13 mouse cellular contexts compared by ENCODE assay signal in genomic region chr9:109914269-109914926, GRCm38 (mm10). TPM values are rescaled to one million over a fixed set of nuclear protein-coding genes. Genes with fewer than 3 reads are reported as not detected.
A peak's percentile ranks its signal among the peaks of the same experiment; 100 is the strongest.
DNase-seq lines count a peak whose midpoint lies in the region; ATAC-seq and TF ChIP-seq lines count a peak whose summit lies in the region.
"Had no signal": no experiment of that assay in that cellular context is flagged by ENCODE, and none has a peak within 500 bp of the region (broad histone marks: within the 10 kb centered on the region; RNA-seq: fewer than 3 reads in every experiment).

No protein-coding gene starts in this region.

- peak in 1 of 2 experiments; percentile 9; a peak in 1 of 4 replicates for TF ChIP-seq EP300 in MEL (IDR thresholded peaks at IDR 0.05; ENCODE audit: low read depth in 1 of 2, low read length in 2 of 2)

- H3K4me3 ChIP-seq in layer of hippocampus, adult 2 months, result no peak overlapping the region
- H3K4me3 ChIP-seq in MEL (ENCODE audit: control insufficient read depth in 1 of 2, insufficient read depth in 1 of 2, low read depth in 2 of 2, low read length in 2 of 2), result peak overlapping the region in 1 of 2 experiments; percentile 35; a peak in 1 of 4 replicates
- no peak overlapping the region for H3K4me3 ChIP-seq in forebrain, postnatal 0 days (ENCODE audit: low read depth, low read length)
- H3K4me3 ChIP-seq: limb, embryonic 15.5 days had no signal

- peaks cover 3 to 18% of the 10 kb centered on the region in 2 experiments; a peak in 3 of 4 replicates for H3K4me1 ChIP-seq in MEL (ENCODE audit: control insufficient read depth in 1 of 2, insufficient read depth in 2 of 2, low read length in 2 of 2)
- no peaks in the 10 kb centered on the region for H3K4me1 ChIP-seq in forebrain, postnatal 0 days (ENCODE audit: insufficient read depth)
- H3K4me1 ChIP-seq: limb, embryonic 15.5 days had no signal

- WGBS in forebrain, postnatal 0 days, result 78% methylated on average over 4 of the region's 4 CpGs

- no peak for TF ChIP-seq CTCF in layer of hippocampus, adult 2 months (conservative IDR thresholded peaks at IDR 0.05)
- peak; percentile 17 to 52 (median 19); a peak in 3 of 6 replicates for TF ChIP-seq CTCF in MEL (IDR thresholded peaks at IDR 0.05 in 2 of 3, conservative IDR thresholded peaks at IDR 0.05 in 1 of 3; ENCODE audit: control insufficient read depth in 1 of 3, insufficient read depth in 1 of 3, low read depth in 2 of 3, low read length in 3 of 3, poor library complexity in 1 of 3, severe bottlenecking in 1 of 3)
- no peak for TF ChIP-seq CTCF in forebrain, postnatal 0 days (IDR thresholded peaks at IDR 0.05; ENCODE audit: low read depth)

- H3K36me3 ChIP-seq in MEL (ENCODE audit: control insufficient read depth in 1 of 2, insufficient read depth in 2 of 2, low read length in 2 of 2), result peaks cover 0 to 8% of the 10 kb centered on the region in 2 experiments; a peak in 1 of 4 replicates
- no peaks in the 10 kb centered on the region for H3K36me3 ChIP-seq in forebrain, postnatal 0 days (ENCODE audit: insufficient read depth)
- H3K36me3 ChIP-seq: limb, embryonic 15.5 days had no signal

- ATAC-seq in granulocyte monocyte progenitor cell, adult 5-6 weeks (replicated peaks; ENCODE audit: poor library complexity, severe bottlenecking), result peak; percentile 100
- peak; percentile 99 for ATAC-seq in megakaryocyte progenitor cell, adult 5-6 weeks (replicated peaks; ENCODE audit: poor library complexity)
- ATAC-seq in forebrain, postnatal 0 days, result no peak
- ATAC-seq: activated CD4-positive, CD25-positive, alpha-beta regulatory T cell, adult 4 months had no signal

- H3K9me3 ChIP-seq in MEL (replicated peaks; ENCODE audit: insufficient read depth, low read length), result no peaks in the 10 kb centered on the region
- no peaks in the 10 kb centered on the region for H3K9me3 ChIP-seq in forebrain, postnatal 0 days (ENCODE audit: low read length)
- H3K9me3 ChIP-seq: limb, embryonic 15.5 days had no signal

- peak overlapping the region; percentile 36; the same call in 1 of the 2 replicates for H3K27ac ChIP-seq in layer of hippocampus, adult 2 months
- no peak overlapping the region for H3K27ac ChIP-seq in MEL (ENCODE audit: control insufficient read depth, low read depth, low read length)
- H3K27ac ChIP-seq in forebrain, postnatal 0 days (ENCODE audit: low read depth, low read length), result no peak overlapping the region
- H3K27ac ChIP-seq: limb, embryonic 15.5 days had no signal

- TF ChIP-seq POLR2A in MEL (IDR thresholded peaks at IDR 0.05; ENCODE audit: control insufficient read depth in 1 of 2, insufficient read depth in 1 of 2, low read depth in 1 of 2, low read length in 2 of 2, poor library complexity in 1 of 2), result no peak

- H3K4me2 ChIP-seq in forebrain, postnatal 0 days (ENCODE audit: low read depth), result no peak overlapping the region
- H3K4me2 ChIP-seq: limb, embryonic 15.5 days; midbrain, embryonic 11.5 days had no signal

- H3K9ac ChIP-seq in MEL (ENCODE audit: control insufficient read depth, low read depth, low read length, poor library complexity, severe bottlenecking), result no peak overlapping the region
- no peak overlapping the region for H3K9ac ChIP-seq in forebrain, postnatal 0 days
- H3K9ac ChIP-seq: limb, embryonic 15.5 days had no signal

- H3K27me3 ChIP-seq in MEL (ENCODE audit: control insufficient read depth in 1 of 2, insufficient read depth in 2 of 2, low read length in 2 of 2), result no peaks in the 10 kb centered on the region
- no peaks in the 10 kb centered on the region for H3K27me3 ChIP-seq in forebrain, postnatal 0 days (ENCODE audit: insufficient read depth, low read length)
- H3K27me3 ChIP-seq: limb, embryonic 15.5 days had no signal

- no peak for DNase-seq in layer of hippocampus, adult 2 months (ENCODE audit: low spot score in 2 of 2)
- no peak for DNase-seq in layer of hippocampus, adult 18-20 months (ENCODE audit: low spot score in 2 of 2)
- DNase-seq in MEL (ENCODE audit: low read depth, low spot score), result peak; percentile 50
- no peak for DNase-seq in forebrain, postnatal 0 days
- DNase-seq in cerebellum, adult 9-10 months, result no peak
- DNase-seq: heart, postnatal 14 days; retina, postnatal 1 day; thymus, postnatal 4 days had no signal

- TF ChIP-seq RAD21 in MEL (IDR thresholded peaks at IDR 0.05; ENCODE audit: low read depth, low read length), result peak; percentile 42

- no peaks in the 10 kb centered on the region for H3K79me2 ChIP-seq in MEL (ENCODE audit: control insufficient read depth, insufficient read depth, low read length, poor library complexity)

TF ChIP-seq in MEL, 35 proteins besides CTCF, POLR2A, EP300 and RAD21:
- peak; percentile 44 for TF ChIP-seq SMC3 (IDR thresholded peaks at IDR 0.05; ENCODE audit: low read depth, low read length)
- TF ChIP-seq USF1 (IDR thresholded peaks at IDR 0.05; ENCODE audit: low read depth, low read length), result no peak
- TF ChIP-seq NELFE (IDR thresholded peaks at IDR 0.05; ENCODE audit: low read depth, low read length), result no peak
- peak; percentile 81; the same call in 1 of the 2 replicates for TF ChIP-seq TBP (IDR thresholded peaks at IDR 0.05; ENCODE audit: low read depth, low read length)
- no peak for TF ChIP-seq E2F4 (IDR thresholded peaks at IDR 0.05; ENCODE audit: borderline replicate concordance, low read depth, low read length)

RNA-seq across cellular contexts. Expression of gene Map4, which starts 16.9 kb away (rescaled TPM):
- 100 to 1,000 TPM; 578 to 579 TPM for total RNA-seq in layer of hippocampus, adult 2 months (2021)
- 100 to 1,000 TPM; 558 to 622 TPM for total RNA-seq in layer of hippocampus, adult 18-20 months (2021)
- 14.5 and 20.7 TPM in 2 replicates for total RNA-seq in MEL (2012; rRNA removed)
- polyA plus RNA-seq in MEL (2012; ENCODE audit: insufficient read depth in 1 of 2, insufficient read length in 2 of 2, low read depth in 1 of 2, low replicate concordance in 2 of 2, missing spikeins in 1 of 2), result 10 to 100 TPM in 1 of 2 experiments, not detected in 1; 47.8 TPM
- total RNA-seq in granulocyte monocyte progenitor cell, adult 5-6 weeks (2014; fragmentation: Nextera tagmentation), result 33.3 and 42.6 TPM in 2 replicates
- 17.1 and 22.3 TPM in 2 replicates for total RNA-seq in granulocyte monocyte progenitor cell, adult 5-6 weeks (2017)
- total RNA-seq in megakaryocyte progenitor cell, adult 5-6 weeks (2015), result 26.7 and 32.2 TPM in 2 replicates
- total RNA-seq in megakaryocyte progenitor cell, adult 5-6 weeks (2017), result 20.1 and 26.3 TPM in 2 replicates
- total RNA-seq in forebrain, postnatal 0 days (2014; rRNA removed), result 226 and 237 TPM in 2 replicates
- polyA plus RNA-seq in forebrain, postnatal 0 days (2015; fragmentation: Nextera tagmentation; extraction: Ambion mirVana), result 158 and 201 TPM in 2 replicates

RNA-seq across cellular contexts. Expression of gene Cdc25a, which starts 39.0 kb away (rescaled TPM):
- 1 to 10 TPM; 4.7 TPM for total RNA-seq in layer of hippocampus, adult 2 months (2021)
- 1 to 10 TPM; 4.6 to 4.9 TPM for total RNA-seq in layer of hippocampus, adult 18-20 months (2021)
- 50.6 and 67.4 TPM in 2 replicates for total RNA-seq in MEL (2012; rRNA removed)
- polyA plus RNA-seq in MEL (2012; ENCODE audit: insufficient read depth in 1 of 2, insufficient read length in 2 of 2, low read depth in 1 of 2, low replicate concordance in 2 of 2, missing spikeins in 1 of 2), result 10 to 100 TPM; 67.2 to 79.4 TPM
- 45.1 and 52.5 TPM in 2 replicates for total RNA-seq in granulocyte monocyte progenitor cell, adult 5-6 weeks (2014; fragmentation: Nextera tagmentation)
- 50.6 and 54.4 TPM in 2 replicates for total RNA-seq in granulocyte monocyte progenitor cell, adult 5-6 weeks (2017)
- 28.8 and 33.8 TPM in 2 replicates for total RNA-seq in megakaryocyte progenitor cell, adult 5-6 weeks (2015)
- total RNA-seq in megakaryocyte progenitor cell, adult 5-6 weeks (2017), result 46.3 and 55.2 TPM in 2 replicates
- total RNA-seq in forebrain, postnatal 0 days (2014; rRNA removed), result 14.4 and 16.1 TPM in 2 replicates
- 7.7 and 8.7 TPM in 2 replicates for polyA plus RNA-seq in forebrain, postnatal 0 days (2015; fragmentation: Nextera tagmentation; extraction: Ambion mirVana)

Comparison
In these comparisons a context has a peak if more than half of its experiments do, and no peak if none do; other contexts are left out.
1. CTCF ChIP-seq: peak in MEL (3 of 3); none in layer of hippocampus, adult 2 months (single experiment) and forebrain, postnatal 0 days (single experiment).